Mouse (Mus musculus) urinary bladder, adult 2 months (tissue): ENCODE measurements around the gene 4933402E13Rik. TPM values are rescaled to one million over a fixed set of nuclear protein-coding genes. Genes with fewer than 3 reads are reported as not detected.

Source experiments
- DNase-seq: peaks from one replicate; pipeline ENCODE4 v3.0.0; 2022; ENCODE audit warnings: low spot score
- polyA plus RNA-seq: library from polyadenylated mRNA; depleted of rRNA; stranded (reverse); fragments of >200 nt; gene quantifications from 2 replicates; pipeline ENCODE4 v1.2.3, GENCODE M21; 2012; rRNA removed

Gene 4933402E13Rik
- not detected in 2 replicates for polyA plus RNA-seq

DNA sequence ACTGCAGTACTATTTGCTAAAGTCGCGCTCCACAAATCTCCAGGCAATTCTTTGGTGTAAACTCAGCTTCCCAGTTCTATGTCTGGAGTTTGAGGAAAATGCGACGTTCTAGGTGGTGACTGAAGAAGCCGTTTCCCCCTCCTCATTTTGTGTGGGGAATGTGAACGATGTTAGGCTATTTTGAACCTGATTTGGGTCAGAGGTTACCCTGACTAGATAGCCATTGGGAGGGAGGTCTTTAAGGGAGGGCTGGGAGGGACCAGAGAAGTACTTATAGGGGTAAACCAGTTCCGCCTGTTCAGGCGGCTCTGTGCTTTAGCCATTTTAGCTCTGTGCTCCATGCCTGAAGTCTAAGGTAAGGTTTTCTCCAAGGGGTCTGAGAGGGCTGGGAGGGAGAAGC, at the start of gene 4933402E13Rik:
Gene 4933402E13Rik (plus strand): TSS at position 301 of the 400 bp plus-strand sequence.
- no peak for DNase-seq

Other genes starting within 250 kb of the 4933402E13Rik start
- gene 4931400O07Rik, start 184.5 kb downstream of the 4933402E13Rik start, polyA plus RNA-seq, result not detected in 2 replicates